Mouse (Mus musculus) gastrocnemius, postnatal 36 days (tissue): ENCODE results near the gene Tet3. TPM values are rescaled to one million over a fixed set of nuclear protein-coding genes. Genes with fewer than 3 reads are reported as not detected.
A peak's percentile ranks its signal among the peaks of the same experiment; 100 is the strongest.
"Not testable (repeated sequence)": the region's sequence is repeated elsewhere in the genome, so short reads cannot be mapped to it uniquely, and the experiment has no call there.

Experiments
- DNase-seq, 2 experiments: peaks; one replicate each; pipeline ENCODE4 v3.0.0; 2022
- intact Hi-C: fragments of 180-260 bp; cut with DNase I; formaldehyde crosslinking; loops from one replicate; pipeline ENCODE4 v1.15.1; 2025
- total RNA-seq, 2 experiments: library from RNA; stranded (reverse); gene quantifications; 2 replicates each; pipeline ENCODE4 v1.2.3; 2021

Gene Tet3
- total RNA-seq, 2 experiments from 2014 or later, result 21.1 to 23.7 TPM

GRCm38 (mm10) chr6:83349274-83349958 lies 109.5 kb downstream of the Tet3 start:
- intact Hi-C loops, result no loop called here
- peak; percentile 80 to 86 for DNase-seq

- intact Hi-C loops, result no loop called here
- DNase-seq, result no peak
These were observed 110.0 kb downstream of the Tet3 start, which contains the start of gene Bola3 for GRCm38 (mm10) chr6:83348873-83349272. Bola3 (plus strand) TSS chr6:83349147.

GRCm38 (mm10) chr6:83347916-83348315 lies 111.0 kb downstream of the Tet3 start:
- DNase-seq, result no peak
- intact Hi-C loops, result no loop called here

GRCm38 (mm10) chr6:83345285-83345684 lies 113.6 kb downstream of the Tet3 start:
- intact Hi-C loops, DNase-seq: not testable (repeated sequence)

GRCm38 (mm10) chr6:83342957-83343356 lies 115.9 kb downstream of the Tet3 start:
- DNase-seq, result no peak
- intact Hi-C loops, result no loop called here

GRCm38 (mm10) chr6:83341387-83341786 lies 117.5 kb downstream of the Tet3 start:
- intact Hi-C loops, result no loop called here

GRCm38 (mm10) chr6:83327591-83328190 lies 131.2 kb downstream of the Tet3 start:
- intact Hi-C loops, result no loop called here
- no peak for DNase-seq

More at GRCm38 (mm10) chr6:83341387-83341786, 117.5 kb downstream of the Tet3 start:
- DNase-seq, result no peak

GRCm38 (mm10) chr6:83326761-83327160 lies 132.1 kb downstream of the Tet3 start:
- intact Hi-C loops, result no loop called here

GRCm38 (mm10) chr6:83326394-83326736 lies 132.5 kb downstream of the Tet3 start:
- intact Hi-C loops, result no loop called here
- no peak for DNase-seq

More at GRCm38 (mm10) chr6:83326761-83327160, 132.1 kb downstream of the Tet3 start:
- DNase-seq, result no peak

- intact Hi-C loops, result no loop called here
- DNase-seq, result peak; percentile 91 to 95
These were observed 133.1 kb downstream of the Tet3 start, which contains the start of the genes Mthfd2 and Mob1a for GRCm38 (mm10) chr6:83325525-83326393. Mthfd2 (minus strand) TSS chr6:83325908. Mob1a (plus strand) TSS chr6:83326016.

- intact Hi-C loops, result no loop called here
These were observed 135.0 kb downstream of the Tet3 start for GRCm38 (mm10) chr6:83323652-83324419.

GRCm38 (mm10) chr6:83322794-83323193 lies 136.1 kb downstream of the Tet3 start:
- no peak for DNase-seq
- intact Hi-C loops, result no loop called here

More at GRCm38 (mm10) chr6:83323652-83324419, 135.0 kb downstream of the Tet3 start:
- no peak for DNase-seq

- intact Hi-C loops, result no loop called here
- no peak for DNase-seq
These were observed 137.0 kb downstream of the Tet3 start for GRCm38 (mm10) chr6:83321927-83322326.

- peak; percentile 79 to 87 for DNase-seq
- intact Hi-C loops, result no loop called here
These were observed 141.7 kb downstream of the Tet3 start for GRCm38 (mm10) chr6:83317108-83317741.

- intact Hi-C loops, result no loop called here
- DNase-seq, result no peak
These were observed 142.9 kb downstream of the Tet3 start for GRCm38 (mm10) chr6:83316022-83316421.

GRCm38 (mm10) chr6:83315293-83315692 lies 143.6 kb downstream of the Tet3 start:
- DNase-seq, result no peak
- intact Hi-C loops, result no loop called here

GRCm38 (mm10) chr6:83312514-83312913 lies 146.4 kb downstream of the Tet3 start:
- DNase-seq, result no peak
- intact Hi-C loops, result no loop called here
